Mouse (Mus musculus): ENCODE measurements around the gene Cdc42ep3.

GRCm38 (mm10) chr17:79354174-79354443, 782 bp downstream of the Cdc42ep3 start:
- no peak for TF ChIP-seq CTCF (IDR thresholded peaks at IDR 0.05; ENCODE audit: control insufficient read depth, insufficient read depth, low read length)
- no peak for TF ChIP-seq POLR2A (IDR thresholded peaks at IDR 0.05; ENCODE audit: borderline replicate concordance, control insufficient read depth, low read depth, low read length)
